11 mouse cellular contexts compared by ENCODE assay signal in genomic region chr12:17738473-17738872, GRCm38 (mm10). TPM values are rescaled to one million over a fixed set of nuclear protein-coding genes. Genes with fewer than 3 reads are reported as not detected.
DNase-seq lines count a peak whose midpoint lies in the region; ATAC-seq and TF ChIP-seq lines count a peak whose summit lies in the region.
"Had no signal": no experiment of that assay in that cellular context is flagged by ENCODE, and none has a peak within 500 bp of the region (broad histone marks: within the 10 kb centered on the region; RNA-seq: fewer than 3 reads in every experiment).

No protein-coding gene starts in this region.

- H3K9ac ChIP-seq in midbrain, embryonic 13.5 days (replicated peaks): no peak overlapping the region
- H3K9ac ChIP-seq: hindbrain, embryonic 13.5 days; midbrain, embryonic 12.5 days had no signal

- no peak overlapping the region for H3K4me3 ChIP-seq in kidney, adult 2 months (ENCODE audit: insufficient read depth, low read depth, low read length)
- 0 out of 2 replicates have a peak overlapping the region, but pooled peaks have one; percentile 23 for H3K4me3 ChIP-seq in E14TG2a.4 (replicated peaks; ENCODE audit: low read length)
- H3K4me3 ChIP-seq in left cerebral cortex, adult 2 months: no peak overlapping the region
- H3K4me3 ChIP-seq in midbrain, embryonic 13.5 days (replicated peaks): no peak overlapping the region
- H3K4me3 ChIP-seq: hindbrain, embryonic 13.5 days; midbrain, embryonic 12.5 days had no signal

- no peak overlapping the region for H3K4me2 ChIP-seq in midbrain, embryonic 13.5 days (replicated peaks)
- H3K4me2 ChIP-seq: hindbrain, embryonic 13.5 days; midbrain, embryonic 12.5 days had no signal

- 0 out of 2 replicates have a peak, but pooled peaks have one; percentile 26 for ATAC-seq in granulocyte monocyte progenitor cell, adult 5-6 weeks (replicated peaks; ENCODE audit: poor library complexity, severe bottlenecking)
- ATAC-seq in midbrain, embryonic 13.5 days: no peak

- DNase-seq in kidney, adult 2 months: peak; percentile 52
- no peak for DNase-seq in kidney, postnatal 14 days
- DNase-seq in lung, postnatal 36 days: peak; percentile 78
- DNase-seq in left cerebral cortex, adult 2 months (ENCODE audit: extremely low spot score in 1 of 2, low spot score in 2 of 2): no peak
- no peak for DNase-seq in spleen, adult 18-20 months
- DNase-seq: gastrocnemius, postnatal 14 days had no signal

- no peaks in the 10 kb centered on the region for H3K9me3 ChIP-seq in E14TG2a.4 (ENCODE audit: low read length)
- no peaks in the 10 kb centered on the region for H3K9me3 ChIP-seq in midbrain, embryonic 13.5 days
- H3K9me3 ChIP-seq: hindbrain, embryonic 13.5 days; midbrain, embryonic 12.5 days had no signal

- peaks cover 39% of the 10 kb centered on the region for H3K4me1 ChIP-seq in kidney, adult 2 months (ENCODE audit: control insufficient read depth, insufficient read depth, low read length)
- H3K4me1 ChIP-seq in E14TG2a.4 (replicated peaks; ENCODE audit: low read depth, low read length): peaks cover 78% of the 10 kb centered on the region
- peaks cover 23% of the 10 kb centered on the region for H3K4me1 ChIP-seq in midbrain, embryonic 13.5 days (replicated peaks)

- intact Hi-C loops in left cerebral cortex, adult 2 months (cut with DNase I): no loop called here

- no peak overlapping the region for H3K27ac ChIP-seq in kidney, adult 2 months (ENCODE audit: insufficient read depth, low read depth, low read length)
- H3K27ac ChIP-seq in left cerebral cortex, adult 2 months: no peak overlapping the region
- no peak overlapping the region for H3K27ac ChIP-seq in midbrain, embryonic 13.5 days
- H3K27ac ChIP-seq: hindbrain, embryonic 13.5 days; midbrain, embryonic 12.5 days had no signal

- H3K27me3 ChIP-seq in kidney, adult 2 months (replicated peaks; ENCODE audit: control insufficient read depth, insufficient read depth, low read length): no peaks in the 10 kb centered on the region
- H3K27me3 ChIP-seq in E14TG2a.4 (ENCODE audit: insufficient read depth, low read length): no peaks in the 10 kb centered on the region
- H3K27me3 ChIP-seq in midbrain, embryonic 13.5 days: no peaks in the 10 kb centered on the region
- H3K27me3 ChIP-seq: hindbrain, embryonic 13.5 days; midbrain, embryonic 12.5 days had no signal

- no peak for TF ChIP-seq POLR2A in kidney, adult 2 months (IDR thresholded peaks at IDR 0.05; ENCODE audit: low read depth, low read length)

- TF ChIP-seq CTCF in kidney, adult 2 months (conservative IDR thresholded peaks at IDR 0.05; ENCODE audit: insufficient read depth, insufficient read length, low read depth, low read length): no peak
- no peak for TF ChIP-seq CTCF in E14TG2a.4 (conservative IDR thresholded peaks at IDR 0.05; ENCODE audit: low read length)
- no peak for TF ChIP-seq CTCF in left cerebral cortex, adult 2 months (IDR thresholded peaks at IDR 0.05)

- WGBS in kidney, adult 2 months: 33% methylated on average over 6 of the region's 6 CpGs
- whole genome bisulfite sequencing in midbrain, embryonic 13.5 days: 34% methylated on average over 6 of the region's 6 CpGs

- no peaks in the 10 kb centered on the region for H3K36me3 ChIP-seq in kidney, adult 2 months (ENCODE audit: control insufficient read depth, insufficient read depth, low read length)
- H3K36me3 ChIP-seq in E14TG2a.4 (ENCODE audit: insufficient read depth, low read length): no peaks in the 10 kb centered on the region
- H3K36me3 ChIP-seq in midbrain, embryonic 13.5 days: no peaks in the 10 kb centered on the region
- H3K36me3 ChIP-seq: hindbrain, embryonic 13.5 days; midbrain, embryonic 12.5 days had no signal

RNA-seq across cellular contexts. Expression of gene Hpcal1, which starts 47.8 kb away (rescaled TPM):
- polyA plus RNA-seq in kidney, adult 2 months (2012; rRNA removed): 128 and 144 TPM in 2 replicates
- 58.9 and 59.4 TPM in 2 replicates for total RNA-seq in granulocyte monocyte progenitor cell, adult 5-6 weeks (2014; fragmentation: Nextera tagmentation)
- total RNA-seq in granulocyte monocyte progenitor cell, adult 5-6 weeks (2017): 19.6 and 21.7 TPM in 2 replicates
- 10 to 100 TPM; 78.5 to 93.8 TPM for total RNA-seq in left cerebral cortex, adult 2 months (2021)
- 50.7 and 55.3 TPM in 2 replicates for polyA plus RNA-seq in midbrain, embryonic 13.5 days (2015; fragmentation: Nextera tagmentation; extraction: Ambion mirVana)

Comparison
In these comparisons a context has a peak if more than half of its experiments do, and no peak if none do; other contexts are left out.
1. DNase-seq: peak in kidney, adult 2 months (single experiment) and lung, postnatal 36 days (single experiment); none in kidney, postnatal 14 days (single experiment), left cerebral cortex, adult 2 months (0 of 2) and spleen, adult 18-20 months (0 of 2).